Mouse (Mus musculus): ENCODE data around the gene Ica1l.
"Not testable (repeated sequence)": the region's sequence is repeated elsewhere in the genome, so short reads cannot be mapped to it uniquely, and the experiment has no call there.

Gene Ica1l

DNA sequence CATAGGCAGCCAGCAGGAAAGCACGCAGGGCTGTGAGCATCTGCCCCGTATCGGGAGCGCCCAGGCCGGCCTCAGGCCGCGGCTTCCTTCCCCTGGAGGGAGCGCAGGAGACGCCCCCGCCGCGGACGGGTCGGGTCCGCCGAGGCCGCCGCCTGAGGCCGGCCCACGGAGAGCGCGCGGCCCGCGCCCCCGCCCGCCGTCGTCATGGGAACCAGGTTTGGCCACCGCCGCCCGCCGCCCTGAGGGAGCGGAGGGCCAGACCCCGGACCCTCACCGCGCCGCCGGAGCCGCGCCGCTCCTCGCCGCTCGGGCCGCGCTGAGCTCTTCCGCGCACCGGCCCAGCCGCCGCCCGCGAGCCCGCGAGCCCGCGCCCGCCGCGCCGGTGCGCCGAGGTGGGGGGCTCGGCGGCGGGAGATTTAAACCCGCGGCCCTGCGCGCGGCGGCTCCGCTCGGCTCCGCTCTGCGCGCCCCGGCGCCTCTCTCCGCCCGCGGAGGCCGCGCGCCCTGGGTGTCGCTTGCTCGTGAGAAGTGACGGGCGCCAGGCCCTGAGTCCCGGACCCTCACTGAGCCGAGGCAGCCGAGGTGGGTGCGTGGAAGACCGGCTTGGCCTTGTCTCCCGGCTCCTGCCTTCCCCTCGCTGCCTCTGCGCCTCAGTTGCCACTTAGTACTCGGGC, at the start of gene Ica1l:
TSS of gene Ica1l (minus strand) at position 389 of the 674 bp plus-strand sequence.
- no peak for DNase-seq (ENCODE audit: low read depth)

DNA sequence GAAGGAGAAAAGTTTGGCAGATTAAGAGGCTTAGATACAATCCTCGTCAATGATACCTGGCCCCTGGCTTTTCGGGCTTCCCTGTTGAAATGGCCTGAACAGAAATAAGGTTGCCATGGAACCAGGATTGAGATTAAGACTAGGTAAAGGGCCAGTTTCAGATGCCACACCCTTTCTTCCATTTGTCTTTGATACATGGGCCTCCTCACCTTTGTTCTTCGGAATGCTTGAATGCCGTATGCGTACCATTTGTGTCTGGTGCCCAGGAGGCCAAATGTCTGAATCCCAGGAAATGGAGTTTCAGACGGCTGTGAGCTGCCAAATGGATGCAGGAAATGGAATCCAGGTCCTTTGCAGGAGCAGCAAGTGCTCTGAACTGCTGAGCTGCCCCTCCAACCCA, 33.4 kb upstream of the Ica1l start:
- DNase-seq (ENCODE audit: low read depth): no peak

DNA sequence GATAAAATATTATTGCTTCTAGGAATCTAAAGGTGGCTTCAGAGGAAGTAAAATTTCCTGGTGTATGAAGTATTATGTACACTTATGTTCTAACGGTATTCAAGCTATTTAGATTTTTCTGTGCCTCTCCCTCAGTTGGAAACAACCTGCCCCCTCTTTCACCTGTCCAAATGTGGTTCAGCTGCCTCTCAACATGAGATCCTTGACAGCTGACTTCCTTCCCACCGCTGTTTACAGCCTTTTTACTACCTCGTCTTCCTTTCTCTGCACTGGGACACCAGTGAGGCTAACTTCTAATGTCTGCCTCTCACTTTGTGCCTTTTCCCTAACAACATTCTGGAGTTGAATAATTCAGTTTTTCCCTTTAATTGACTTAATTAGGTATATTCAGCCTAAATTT, 32.6 kb upstream of the Ica1l start:
- DNase-seq (ENCODE audit: low read depth): no peak

DNA sequence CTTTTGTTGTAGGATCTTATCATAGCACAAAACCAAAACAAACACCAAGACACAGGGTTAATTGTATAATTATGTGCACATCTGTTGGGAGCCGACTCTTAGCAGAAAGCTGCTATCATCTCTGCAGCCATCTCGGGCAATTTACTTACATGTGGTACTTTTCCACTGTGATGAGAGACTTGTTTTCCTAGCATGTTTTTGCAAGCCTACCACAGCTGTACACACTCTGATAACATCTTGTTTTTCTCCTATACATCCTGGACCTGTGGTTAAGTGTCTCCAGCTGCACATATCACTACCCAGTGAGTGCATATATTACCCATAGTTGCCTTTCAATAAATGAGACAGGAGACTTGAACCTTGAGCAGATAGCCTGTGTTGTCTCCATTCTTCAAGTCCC, 32.0 kb upstream of the Ica1l start:
- DNase-seq (ENCODE audit: low read depth): no peak

DNA sequence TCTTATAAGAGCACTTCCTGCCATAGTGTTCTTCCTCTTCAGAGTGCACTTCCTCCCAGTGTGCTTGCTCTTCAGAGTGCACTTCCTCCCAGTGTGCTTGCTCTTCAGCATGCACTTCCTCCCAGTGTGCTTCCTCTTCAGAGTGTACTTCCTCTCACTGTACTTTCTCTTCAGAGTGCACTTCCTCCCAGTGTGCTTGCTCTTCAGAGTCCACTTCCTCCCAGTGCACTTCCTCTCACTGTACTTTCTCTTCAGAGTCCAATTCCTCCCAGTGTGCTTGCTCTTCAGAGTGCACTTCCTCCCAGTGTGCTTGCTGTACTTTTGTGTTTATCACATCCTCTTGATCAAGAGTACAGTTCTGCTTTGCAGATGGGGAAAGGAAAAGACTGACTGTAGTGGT, 27.7 kb upstream of the Ica1l start:
- not testable (repeated sequence) for DNase-seq (ENCODE audit: low read depth)

DNA sequence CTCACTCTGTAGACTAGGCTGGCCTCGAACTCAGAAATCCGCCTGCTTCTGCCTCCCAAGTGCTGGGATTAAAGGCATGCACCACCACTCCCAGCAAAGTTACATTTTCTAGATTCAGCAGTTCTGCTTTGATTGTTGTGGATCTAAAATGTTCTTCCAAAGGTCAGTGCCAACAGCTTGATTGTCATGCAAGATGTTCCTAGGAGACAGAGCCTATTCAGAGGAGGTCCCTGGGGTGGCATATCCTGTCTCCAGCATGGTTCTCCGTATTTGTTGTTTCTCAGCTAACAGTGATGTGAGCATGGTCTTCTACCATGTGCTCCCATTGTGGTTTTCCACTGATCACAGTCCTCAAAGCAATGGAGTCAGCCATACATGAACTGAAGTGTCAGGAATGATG, 13.3 kb upstream of the Ica1l start:
- DNase-seq (ENCODE audit: low read depth): no peak

DNA sequence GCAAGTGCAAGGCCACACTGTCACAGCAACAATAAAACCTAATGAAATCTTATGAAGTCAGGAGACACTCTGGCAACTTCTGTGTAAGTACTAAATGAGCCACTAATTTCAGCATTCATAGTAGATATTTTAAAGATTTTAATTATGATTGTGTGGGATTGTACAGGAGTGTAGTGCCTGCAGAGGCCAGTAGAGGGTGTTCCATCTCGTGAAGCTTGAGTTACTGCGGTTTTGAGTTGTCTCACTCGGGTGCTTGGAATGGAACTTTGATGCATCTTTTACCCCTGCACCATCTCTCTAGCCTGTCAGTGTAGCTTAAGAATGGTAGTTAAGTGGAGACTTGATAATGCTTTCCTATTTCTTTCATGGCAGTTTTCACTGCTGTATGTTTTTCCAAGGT, 11.7 kb upstream of the Ica1l start:
- no peak for DNase-seq (ENCODE audit: low read depth)

DNA sequence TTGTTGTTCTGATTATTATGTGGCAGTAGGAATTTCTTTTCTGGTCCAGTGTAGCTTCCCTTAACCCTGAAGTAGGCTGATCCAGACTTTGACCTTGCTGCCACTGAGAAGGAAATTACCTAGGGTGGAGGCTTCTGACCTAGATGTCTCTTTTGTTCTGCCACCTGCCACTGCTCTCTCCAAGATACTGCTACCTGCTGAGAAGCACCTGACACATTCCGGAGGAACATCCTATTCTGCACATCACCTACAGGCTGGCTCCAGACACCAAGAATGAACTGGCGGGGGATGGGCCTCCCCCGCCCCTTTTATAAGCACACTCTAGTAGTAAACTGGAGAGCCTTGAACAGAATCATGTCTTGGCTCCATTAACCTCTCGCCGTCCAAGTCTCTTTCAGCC, 4.5 kb upstream of the Ica1l start:
- not testable (repeated sequence) for DNase-seq (ENCODE audit: low read depth)

DNA sequence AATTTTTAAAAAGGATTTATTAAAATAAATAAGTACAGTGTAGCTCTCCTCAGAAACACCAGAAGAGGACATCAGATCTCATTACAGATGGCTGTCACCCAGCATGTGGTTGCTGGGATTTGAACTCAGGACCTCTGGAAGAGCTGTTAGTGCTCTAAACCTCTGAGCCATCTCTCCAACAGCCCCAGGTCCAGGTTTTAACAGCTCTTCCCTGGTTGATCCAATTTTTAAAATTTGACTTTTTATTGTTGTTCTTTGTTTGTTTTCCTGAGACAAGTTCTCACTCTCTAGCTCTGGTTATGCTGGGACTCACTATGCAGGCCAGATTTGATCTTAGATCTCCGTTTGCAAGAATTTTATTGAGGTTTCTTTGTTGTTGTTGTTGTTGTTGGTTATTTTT, 1.6 kb upstream of the Ica1l start:
- no peak for DNase-seq (ENCODE audit: low read depth)

DNA sequence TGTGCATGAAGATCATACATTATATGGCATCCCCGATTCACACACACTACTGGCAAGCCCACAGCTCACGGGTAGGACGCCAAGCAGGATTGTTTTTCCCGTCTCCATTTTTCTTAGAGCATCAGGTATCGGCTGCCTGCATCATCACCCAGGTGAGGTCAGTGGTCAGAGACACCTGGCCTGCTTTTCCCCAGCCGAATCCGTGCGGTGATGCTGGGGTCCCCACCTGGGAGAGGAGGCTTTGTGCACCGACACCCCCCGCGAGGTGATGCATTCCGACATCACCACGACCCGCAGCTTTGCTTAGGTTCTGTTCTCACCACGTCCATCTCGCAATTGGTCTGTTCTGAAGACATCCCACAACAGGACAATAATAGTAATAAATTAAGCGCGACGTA, 587 bp downstream of the Ica1l start:
- no peak for DNase-seq (ENCODE audit: low read depth)

DNA sequence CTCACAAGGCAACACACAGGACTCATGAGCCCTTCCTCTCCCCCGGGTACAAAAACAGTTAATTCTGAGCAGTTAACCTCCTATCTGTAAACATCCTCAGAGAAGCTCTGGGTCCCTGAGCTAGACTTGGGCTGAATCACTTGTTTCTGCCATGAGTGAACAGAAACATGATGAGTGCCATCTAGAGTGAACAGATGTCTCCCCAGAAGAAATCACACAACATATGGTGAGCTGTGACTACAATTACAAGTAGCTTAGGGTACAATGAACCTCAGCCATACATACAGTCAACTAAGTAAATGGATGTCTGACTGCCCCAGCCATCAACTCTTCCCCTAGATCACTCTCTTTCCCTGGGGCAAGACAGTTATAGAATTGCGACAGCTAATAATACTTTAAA, 7.9 kb downstream of the Ica1l start:
- no peak for DNase-seq (ENCODE audit: low read depth)

DNA sequence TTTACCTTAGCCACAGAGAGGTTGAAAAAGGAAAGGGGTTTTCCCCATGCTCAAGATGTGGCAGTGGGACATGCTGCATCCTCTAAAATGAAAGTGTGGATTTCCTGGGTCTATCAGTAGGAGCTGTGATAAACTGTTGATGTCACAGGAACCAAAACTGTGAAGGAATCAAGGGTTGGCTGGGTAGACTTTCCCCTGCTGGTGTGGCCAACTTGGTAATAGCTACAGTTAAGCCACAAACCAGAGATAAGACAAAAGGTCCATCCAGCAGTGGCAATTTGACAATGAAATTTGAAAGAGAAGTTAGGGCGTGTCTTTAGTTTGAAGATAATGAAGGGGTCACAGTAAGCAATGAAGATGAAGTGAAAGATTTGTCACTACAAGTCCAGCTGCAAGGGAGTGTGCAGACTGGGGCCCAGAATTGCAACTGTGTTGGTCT, 25.9 kb downstream of the Ica1l start:
- DNase-seq (ENCODE audit: low read depth): no peak

DNA sequence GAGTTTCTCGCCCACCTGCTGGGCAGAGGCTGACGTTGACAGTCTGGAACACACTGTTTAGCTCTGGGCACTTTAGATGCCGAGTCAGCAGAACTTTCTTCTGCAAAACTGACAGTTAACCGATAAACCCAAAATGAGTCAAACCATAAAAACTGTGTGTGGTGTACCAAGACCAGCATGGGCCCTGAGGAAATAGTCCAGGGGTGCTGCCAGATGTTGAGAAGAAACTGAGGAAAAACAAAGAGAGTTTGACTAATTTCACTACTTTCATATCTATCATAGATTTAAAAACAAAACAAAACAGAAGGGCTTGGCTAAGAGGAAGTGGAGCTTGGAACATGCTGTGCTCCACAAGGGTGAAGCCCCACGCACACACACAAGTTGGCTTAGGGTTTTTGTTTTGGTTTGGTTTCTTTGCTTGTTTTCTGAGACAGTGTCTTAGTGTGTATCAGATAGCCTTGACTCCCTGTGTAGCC, 26.8 kb downstream of the Ica1l start:
- DNase-seq (ENCODE audit: low read depth): no peak

DNA sequence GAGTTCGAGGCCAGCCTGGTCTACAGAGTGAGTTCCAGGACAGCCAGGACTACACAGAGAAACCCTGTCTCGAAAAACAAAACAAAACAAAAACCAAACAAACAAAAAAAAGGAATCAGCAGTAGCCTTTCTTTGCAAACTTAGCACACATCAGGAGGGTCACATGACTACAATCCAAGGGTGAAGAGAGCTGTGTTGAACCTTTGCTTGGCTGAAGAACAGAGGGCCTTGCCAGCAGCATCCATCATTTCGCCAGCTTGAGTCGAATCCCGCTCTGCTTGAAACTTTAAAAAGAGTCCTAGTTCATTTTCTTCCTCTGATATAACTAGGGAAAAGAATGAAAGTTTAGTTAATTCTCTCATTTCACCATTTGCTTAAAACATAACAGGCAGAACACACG, 27.5 kb downstream of the Ica1l start:
- peak; percentile 29 for DNase-seq (ENCODE audit: low read depth)

DNA sequence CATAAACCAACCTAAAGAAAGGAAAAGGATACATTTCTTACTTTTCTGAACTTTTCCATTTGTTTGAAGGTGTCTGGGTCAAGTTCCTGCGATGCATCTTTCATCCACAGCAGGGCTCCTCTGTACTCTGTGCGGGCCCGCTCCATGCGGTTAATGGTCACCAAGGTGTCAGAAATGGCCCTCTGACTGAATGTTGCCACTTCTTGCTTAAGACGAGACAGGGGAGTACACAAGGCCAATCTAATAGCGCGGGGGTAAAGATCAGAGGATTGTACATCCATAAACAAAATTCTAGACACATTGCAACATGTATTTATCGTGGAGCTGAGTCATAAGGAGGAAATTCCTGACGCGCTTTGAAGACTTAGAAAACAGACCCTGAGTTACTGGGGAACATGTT, 29.2 kb downstream of the Ica1l start:
- DNase-seq (ENCODE audit: low read depth): no peak

DNA sequence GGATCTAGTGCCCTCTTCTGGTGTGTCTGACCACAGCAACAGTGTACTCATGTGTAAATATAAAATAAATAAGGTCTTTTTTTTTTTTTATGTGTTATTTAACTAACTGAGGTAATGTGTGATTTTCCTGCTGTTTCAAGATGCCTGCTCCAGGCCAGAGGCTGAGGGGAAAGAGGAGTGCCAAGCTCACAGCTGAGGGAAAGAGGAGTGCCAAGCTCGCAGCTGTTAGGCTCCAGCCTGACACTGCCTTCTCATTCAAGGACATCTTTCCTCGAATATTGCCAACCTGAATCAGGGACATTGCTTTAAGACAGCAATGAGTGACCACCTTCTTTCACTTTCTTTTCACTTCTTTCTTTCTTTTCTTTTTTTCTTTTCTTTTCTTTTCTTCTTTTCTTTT, 34.2 kb downstream of the Ica1l start:
- no peak for DNase-seq (ENCODE audit: low read depth)

DNA sequence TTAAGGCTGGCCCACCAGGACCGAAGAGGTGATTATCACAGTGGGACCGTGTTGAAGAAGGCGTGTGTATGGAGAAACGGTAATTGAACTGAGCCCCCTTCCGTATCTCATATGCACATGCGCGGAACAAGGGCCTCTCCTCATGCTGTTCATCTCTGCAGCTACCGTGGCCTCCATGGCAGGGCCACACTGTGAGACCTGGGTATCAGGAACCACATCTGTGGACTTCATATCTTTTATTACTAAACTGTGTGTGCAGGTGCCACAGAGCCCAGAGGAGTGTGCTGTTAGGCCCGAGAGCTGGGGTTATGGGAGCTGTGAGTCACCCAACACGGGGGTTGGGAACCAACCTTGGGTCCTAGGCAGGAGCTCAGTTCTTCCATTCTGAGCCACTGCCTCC, 35.6 kb downstream of the Ica1l start:
- DNase-seq (ENCODE audit: low read depth): no peak

DNA sequence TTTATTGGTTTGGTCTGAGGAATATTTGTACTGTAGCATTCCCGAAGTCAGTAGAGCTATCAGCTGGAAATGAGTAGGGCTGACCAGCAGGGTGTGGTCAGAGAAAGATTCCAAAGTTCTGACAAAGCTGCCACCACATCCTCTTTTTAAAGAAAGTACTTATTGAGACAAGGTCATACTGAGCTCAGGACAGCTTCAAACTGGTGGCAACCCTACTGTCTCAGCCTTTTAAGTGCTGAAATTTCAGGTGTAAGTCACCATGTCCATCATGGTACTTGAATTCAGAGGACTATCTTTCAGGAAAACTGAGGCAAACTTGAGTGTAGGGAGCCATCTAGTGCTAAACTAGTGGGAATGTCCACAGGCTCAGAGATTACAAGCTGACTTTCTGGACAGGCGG, 42.7 kb downstream of the Ica1l start:
- peak; percentile 70 for DNase-seq (ENCODE audit: low read depth)

DNA sequence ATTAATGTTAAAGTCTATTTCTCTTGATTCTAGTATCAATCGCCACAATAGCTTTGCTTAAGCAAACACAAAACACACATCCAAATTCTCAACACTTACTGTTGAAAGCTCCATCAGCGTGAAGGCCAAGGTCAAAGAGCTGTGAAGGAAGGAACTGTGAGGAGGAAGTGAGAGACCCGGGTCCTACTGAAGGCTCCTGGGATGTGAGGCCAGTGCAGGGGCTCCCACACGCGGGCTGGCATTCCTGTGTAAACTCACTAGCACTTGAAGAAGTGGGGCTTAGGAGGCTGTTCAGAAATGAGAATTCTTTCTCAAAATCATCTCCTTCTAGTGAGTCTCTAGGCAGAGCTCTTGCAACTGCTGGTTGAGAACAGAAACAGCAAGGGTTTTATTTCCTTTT, 45.6 kb downstream of the Ica1l start:
- DNase-seq (ENCODE audit: low read depth): no peak

DNA sequence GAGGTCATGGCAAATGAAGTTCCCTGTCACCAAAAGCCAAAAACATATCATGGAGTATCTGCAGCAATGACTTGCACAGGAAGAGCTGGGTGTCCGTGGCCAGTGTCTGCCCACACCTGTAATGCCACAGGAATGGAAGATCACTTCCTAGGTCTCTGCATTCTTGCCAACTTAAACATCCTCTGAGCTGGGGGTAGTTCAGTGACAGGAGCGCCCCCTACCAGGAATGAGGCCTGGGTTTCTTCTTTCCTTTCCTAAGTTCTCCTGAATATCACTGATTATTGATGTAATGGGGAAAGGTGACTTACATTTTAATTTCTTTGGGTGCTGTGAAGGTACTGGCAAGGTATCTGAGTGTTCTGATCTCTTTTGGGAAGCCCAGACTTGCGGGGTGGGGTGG, 47.3 kb downstream of the Ica1l start:
- DNase-seq (ENCODE audit: low read depth): no peak

DNA sequence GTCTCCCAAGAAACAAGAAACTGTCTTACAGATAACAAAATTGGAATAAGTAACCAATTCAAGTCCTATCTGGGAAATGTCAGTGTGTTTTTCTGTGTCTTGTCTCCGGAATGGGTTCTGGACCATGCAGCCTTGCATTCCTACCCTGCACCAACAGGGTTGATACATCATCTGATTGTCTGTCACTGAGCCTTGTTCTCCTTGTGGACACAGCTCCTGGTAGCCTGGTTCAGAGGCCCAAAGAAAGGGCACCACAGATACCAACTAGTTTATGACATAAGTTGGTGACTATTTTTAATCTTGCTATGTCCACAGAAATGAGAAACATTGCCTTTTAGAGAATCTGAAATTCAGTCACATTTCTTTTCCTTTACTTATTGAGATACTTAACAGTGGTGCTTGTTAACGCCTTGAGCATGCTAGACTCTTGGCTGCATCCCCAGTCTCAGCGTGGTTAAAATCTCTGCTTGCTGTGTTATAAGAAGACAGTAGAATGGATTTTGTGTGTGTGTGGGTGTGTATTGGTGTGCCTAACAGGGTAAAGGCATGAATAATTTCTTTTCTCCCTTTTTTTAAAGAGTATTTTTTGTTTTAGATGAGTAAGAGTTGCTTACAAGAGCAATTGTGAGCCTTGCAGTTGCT, 55.5 kb downstream of the Ica1l start:
- no peak for DNase-seq (ENCODE audit: low read depth)

DNA sequence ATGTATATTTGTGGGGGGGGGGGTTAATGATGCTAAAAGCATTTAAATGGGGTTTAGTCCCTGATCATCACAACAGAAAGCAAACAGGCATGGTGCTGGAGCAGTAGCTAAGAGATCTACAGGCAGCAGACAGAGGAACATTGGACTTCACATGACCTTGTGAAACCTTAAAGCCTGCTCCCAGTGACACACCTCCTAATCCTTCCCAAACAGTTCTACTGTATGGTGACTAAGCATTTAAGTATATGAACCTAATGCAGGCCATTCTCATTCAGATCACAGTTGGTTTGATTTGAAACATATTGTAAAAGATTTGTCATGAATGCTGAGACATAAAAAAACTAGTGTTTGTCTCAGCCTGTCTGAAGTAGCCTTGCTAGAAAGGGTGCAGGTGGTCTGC, 56.4 kb downstream of the Ica1l start:
- peak; percentile 24 for DNase-seq (ENCODE audit: low read depth)

DNA sequence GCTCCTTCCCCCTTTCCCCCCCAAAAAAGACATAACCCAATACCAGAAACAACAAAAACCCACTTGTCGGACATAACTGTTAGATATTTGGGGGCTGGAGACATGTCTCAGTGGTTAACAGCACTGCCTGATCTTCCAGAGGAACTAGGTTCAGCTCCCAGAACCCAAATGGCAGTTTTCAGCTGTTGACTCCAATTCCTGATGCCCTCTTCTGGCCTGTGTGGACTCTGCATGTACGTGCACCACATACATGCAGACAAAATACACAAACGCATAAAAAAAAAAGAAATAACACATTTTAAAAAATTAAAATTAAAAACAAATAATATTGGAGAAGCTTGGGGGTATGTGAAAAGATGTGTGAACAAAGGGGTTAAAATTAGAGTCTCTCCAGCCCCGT, 75.7 kb downstream of the Ica1l start:
- DNase-seq (ENCODE audit: low read depth): peak; percentile 43

DNA sequence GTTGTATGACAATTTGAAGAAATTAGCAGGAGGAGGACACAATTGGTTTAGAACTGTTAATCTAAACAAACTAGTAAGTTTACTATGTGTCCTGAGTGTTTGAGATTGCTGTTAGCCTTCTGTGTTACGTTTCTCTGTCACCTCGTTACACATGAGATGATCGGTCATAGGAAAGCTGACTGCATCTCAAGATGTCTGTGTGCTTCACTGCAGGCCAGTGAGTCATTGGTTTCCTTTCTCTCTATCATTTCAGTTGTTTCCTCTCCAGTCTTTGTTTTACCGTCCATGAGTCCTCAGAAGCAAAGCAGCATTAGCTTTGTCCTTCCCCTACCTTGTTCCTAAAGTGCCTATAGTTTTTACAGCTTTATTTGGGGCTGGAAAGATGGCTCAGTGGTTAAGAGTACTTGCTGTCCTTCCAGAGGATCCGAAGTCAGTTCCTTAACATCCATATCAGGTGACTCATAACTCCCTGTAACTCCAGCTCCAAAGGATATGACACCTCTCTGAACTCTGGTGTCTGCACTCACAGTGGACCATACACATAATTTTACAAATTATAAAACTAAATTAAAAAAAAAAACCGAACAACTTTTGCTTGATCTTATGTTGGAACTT, 76.7 kb downstream of the Ica1l start:
- DNase-seq (ENCODE audit: low read depth): no peak
